Mouse (Mus musculus) bone marrow, adult 2 months (tissue): Measurements from ENCODE around the gene Hmg20b. TPM values are rescaled to one million over a fixed set of nuclear protein-coding genes. Genes with fewer than 3 reads are reported as not detected.

ENCODE experiments used
- H3K27ac ChIP-seq: fragments of 200-500 bp; 2 replicates; pipeline ENCODE4 v1.5.1; 2012; ENCODE audit warnings: low read depth, mild to moderate bottlenecking, control low read depth, inconsistent platforms, low read length; ENCODE audit not compliant: control insufficient read depth, poor library complexity, insufficient read depth
- H3K4me1 ChIP-seq: fragments of 200-500 bp; 2 replicates; pipeline ENCODE4 v1.6.1; 2011; ENCODE audit warnings: low read length; ENCODE audit not compliant: control insufficient read depth, insufficient read depth
- H3K4me3 ChIP-seq: fragments of 200-500 bp; replicated peaks from 2 replicates; pipeline ENCODE3; 2011; ENCODE audit warnings: mild to moderate bottlenecking, low read depth, low read length, control low read depth; ENCODE audit not compliant: control insufficient read depth
- CTCF ChIP-seq: fragments of 200-500 bp; IDR thresholded peaks from 2 replicates; pipeline ENCODE4 v1.5.1; 2011; ENCODE audit warnings: low read length, control low read depth; ENCODE audit not compliant: control insufficient read depth, insufficient read depth
- POLR2A ChIP-seq: fragments of 200-500 bp; IDR thresholded peaks from 2 replicates; pipeline ENCODE4 v1.6.1; 2011; ENCODE audit warnings: low read depth, mild to moderate bottlenecking, control low read depth, low read length, borderline replicate concordance; ENCODE audit not compliant: control insufficient read depth
- WGBS: fragments of 180-500 bp; shearing (Covaris S2); methylation state at CpG from one replicate; pipeline ENCODE4 v1.1.7; 2018; 5-methylcytosine and 5-hydroxymethylcytosine counted together
- polyA plus RNA-seq: library from polyadenylated mRNA; stranded (reverse); fragments of >200 nt; gene quantifications from 2 replicates; pipeline ENCODE4 v1.2.4, GENCODE M21; 2011; ENCODE audit warnings: low replicate concordance; ENCODE audit not compliant: missing spikeins, insufficient read depth, insufficient read length

The Hmg20b gene
- polyA plus RNA-seq, 1 experiment, result 56.9 TPM

- WGBS, result 45% methylated on average over 16 of the region's 16 CpGs
- Histone ChIP-seq H3K4me1 (peaks cover 1% of the 10 kb centered on the region), H3K4me3 (no peak overlapping the region), H3K27ac (no peak overlapping the region)
- no peak for TF ChIP-seq POLR2A
- peak; percentile 79 for TF ChIP-seq CTCF
These were observed 8.8 kb downstream of the Hmg20b start for GRCm38 (mm10) chr10:81341333-81341949.

- 73% methylated on average over 17 of the region's 17 CpGs for WGBS
- peaks cover 1% of the 10 kb centered on the region for H3K4me1 ChIP-seq
- no peak overlapping the region for H3K4me3 ChIP-seq
- TF ChIP-seq POLR2A (no peak), CTCF (no peak)
- H3K27ac ChIP-seq, result no peak overlapping the region
These were observed 9.5 kb downstream of the Hmg20b start for GRCm38 (mm10) chr10:81340551-81341332.

- Histone ChIP-seq H3K27ac (no peak overlapping the region), H3K4me3 (no peak overlapping the region), H3K4me1 (no peaks in the 10 kb centered on the region)
- no peak for TF ChIP-seq CTCF
- no peak for TF ChIP-seq POLR2A
- 85% methylated on average over 4 of the region's 4 CpGs for WGBS
These were observed 13.7 kb downstream of the Hmg20b start for GRCm38 (mm10) chr10:81336558-81336957.

GRCm38 (mm10) chr10:81335393-81336340, 14.6 kb downstream of the Hmg20b start:
- TF ChIP-seq POLR2A (no peak), CTCF (no peak)
- Histone ChIP-seq H3K4me3 (no peak overlapping the region), H3K27ac (no peak overlapping the region), H3K4me1 (no peaks in the 10 kb centered on the region; the same call in 1 of the 2 replicates)
- 85% methylated on average over 19 of the region's 19 CpGs for WGBS

- TF ChIP-seq POLR2A, result no peak
- Histone ChIP-seq H3K4me3 (no peak overlapping the region), H3K27ac (no peak overlapping the region), H3K4me1 (peaks cover 4% of the 10 kb centered on the region; the same call in 1 of the 2 replicates)
- WGBS, result 91% methylated on average over 11 of the region's 11 CpGs
These were observed 16.0 kb downstream of the Hmg20b start for GRCm38 (mm10) chr10:81334324-81334723.

- no peak overlapping the region for H3K4me3 ChIP-seq
- peaks cover 6% of the 10 kb centered on the region; the same call in 1 of the 2 replicates for H3K4me1 ChIP-seq
- WGBS, result 95% methylated on average over 29 of the region's 29 CpGs
- TF ChIP-seq POLR2A (no peak), CTCF (no peak)
- no peak overlapping the region for H3K27ac ChIP-seq
These were observed 18.0 kb downstream of the Hmg20b start for GRCm38 (mm10) chr10:81332277-81332676.

GRCm38 (mm10) chr10:81330007-81330406, 20.3 kb downstream of the Hmg20b start:
- TF ChIP-seq POLR2A (no peak), CTCF (no peak)
- peak overlapping the region; percentile 69 for H3K27ac ChIP-seq
- peaks cover 6% of the 10 kb centered on the region; the same call in 1 of the 2 replicates for H3K4me1 ChIP-seq
- WGBS, result 53% methylated on average over 4 of the region's 4 CpGs
- no peak overlapping the region for H3K4me3 ChIP-seq
